Mouse (Mus musculus) forebrain, embryonic 14.5 days (tissue): ENCODE results near the gene Fam20b. TPM values are rescaled to one million over a fixed set of nuclear protein-coding genes. Genes with fewer than 3 reads are reported as not detected.
"Not testable (repeated sequence)": the region's sequence is repeated elsewhere in the genome, so short reads cannot be mapped to it uniquely, and the experiment has no call there.

Experiments
- ATAC-seq: fragments of 200-750 bp; cut with Nextera tagmentation; 2 replicates; pipeline ENCODE4 v1.8.0; 2017; ENCODE audit warnings: mild to moderate bottlenecking, moderate library complexity
- DNase-seq: peaks from one replicate; pipeline ENCODE4 v3.0.0-alpha.2; 2015; ENCODE audit warnings: low spot score
- H3K27ac ChIP-seq: fragments of 300-500 bp; sonication (generic); 2 replicates; pipeline ENCODE4 v1.5.1; 2014; ENCODE audit warnings: low read depth, mild to moderate bottlenecking, control low read depth, low read length, moderate library complexity
- H3K27me3 ChIP-seq: fragments of 300-500 bp; sonication (generic); replicated peaks from 2 replicates; pipeline ENCODE4 v1.6.1; 2014; ENCODE audit warnings: low read length, control low read depth, mixed read lengths; ENCODE audit not compliant: control insufficient read depth, insufficient read depth
- H3K36me3 ChIP-seq: fragments of 300-500 bp; sonication (generic); 2 replicates; pipeline ENCODE4 v1.6.1; 2014; ENCODE audit warnings: low read length, control low read depth; ENCODE audit not compliant: control insufficient read depth, insufficient read depth
- H3K4me1 ChIP-seq: fragments of 300-500 bp; sonication (generic); 2 replicates; pipeline ENCODE4 v1.6.1; 2014; ENCODE audit warnings: antibody characterized with exemption, low read length, control low read depth; ENCODE audit not compliant: control insufficient read depth, insufficient read depth
- H3K4me2 ChIP-seq: fragments of 300-500 bp; sonication (generic); 2 replicates; pipeline ENCODE4 v1.6.1; 2014; ENCODE audit warnings: mild to moderate bottlenecking, control low read depth, low read length
- H3K4me3 ChIP-seq: fragments of 300-500 bp; sonication (generic); 2 replicates; pipeline ENCODE4 v1.5.1; 2014; ENCODE audit warnings: low read depth, low read length, control low read depth
- H3K9ac ChIP-seq: fragments of 300-500 bp; sonication (generic); 2 replicates; pipeline ENCODE4 v1.6.1; 2014; ENCODE audit warnings: mild to moderate bottlenecking, low read length, control low read depth, moderate library complexity
- H3K9me3 ChIP-seq: fragments of 300-500 bp; sonication (generic); replicated peaks from 2 replicates; pipeline ENCODE4 v1.6.1; 2016; ENCODE audit warnings: low read length, control low read depth, mixed read lengths; ENCODE audit not compliant: control insufficient read depth
- whole genome bisulfite sequencing: fragments of 180-500 bp; shearing (Covaris S2); extraction: QIAGEN DNeasy Blood & Tissue Kit; methylation state at CpG from one replicate; pipeline ENCODE4 v1.1.7; 2014; 5-methylcytosine and 5-hydroxymethylcytosine counted together
- polyA plus RNA-seq: library from polyadenylated mRNA; unstranded; fragments of >200 nt; fragmentation: Nextera tagmentation; extraction: Ambion mirVana; gene quantifications from 2 replicates; pipeline ENCODE4 v1.2.1, GENCODE M21; 2014

Gene Fam20b
- polyA plus RNA-seq, 1 experiment from 2014 or later = 19.9 TPM

GRCm38 (mm10) chr1:156669208-156669983 lies 49.5 kb downstream of the Fam20b start:
- DNase-seq = no peak
- H3K4me1 ChIP-seq = peaks cover 5% of the 10 kb centered on the region; the same call in 1 of the 2 replicates
- ATAC-seq = no peak
- H3K36me3 ChIP-seq = no peaks in the 10 kb centered on the region
- no peak overlapping the region for H3K4me3 ChIP-seq
- no peaks in the 10 kb centered on the region for H3K27me3 ChIP-seq
- no peak overlapping the region for H3K4me2 ChIP-seq
- H3K9me3 ChIP-seq = no peaks in the 10 kb centered on the region
- WGBS = 40% methylated on average over 11 of the region's 11 CpGs
- H3K27ac ChIP-seq = no peak overlapping the region
- no peak overlapping the region for H3K9ac ChIP-seq

GRCm38 (mm10) chr1:156668602-156669001 lies 50.3 kb downstream of the Fam20b start:
- no peak for DNase-seq
- no peak overlapping the region for H3K27ac ChIP-seq
- H3K4me2 ChIP-seq = no peak overlapping the region
- H3K9me3 ChIP-seq = no peaks in the 10 kb centered on the region
- H3K9ac ChIP-seq = no peak overlapping the region
- 49% methylated on average over 5 of the region's 5 CpGs for WGBS
- H3K4me1 ChIP-seq = peaks cover 5% of the 10 kb centered on the region; the same call in 1 of the 2 replicates
- ATAC-seq = no peak
- H3K4me3 ChIP-seq = no peak overlapping the region
- H3K27me3 ChIP-seq = no peaks in the 10 kb centered on the region
- H3K36me3 ChIP-seq = no peaks in the 10 kb centered on the region

GRCm38 (mm10) chr1:156667141-156667926 lies 51.6 kb downstream of the Fam20b start:
- H3K36me3 ChIP-seq = no peaks in the 10 kb centered on the region
- H3K27ac ChIP-seq = no peak overlapping the region
- 92% methylated on average over 23 of the region's 23 CpGs for WGBS
- ATAC-seq (0 out of 2 replicates have a peak, but pooled peaks have one; percentile 12), DNase-seq (no peak)
- no peak overlapping the region for H3K4me3 ChIP-seq
- H3K9me3 ChIP-seq = no peaks in the 10 kb centered on the region
- no peak overlapping the region for H3K4me2 ChIP-seq
- no peaks in the 10 kb centered on the region for H3K27me3 ChIP-seq
- H3K4me1 ChIP-seq = no peaks in the 10 kb centered on the region
- H3K9ac ChIP-seq = no peak overlapping the region

GRCm38 (mm10) chr1:156665777-156666176 lies 53.1 kb downstream of the Fam20b start:
- no peak overlapping the region for H3K27ac ChIP-seq
- no peak overlapping the region for H3K4me2 ChIP-seq
- DNase-seq (no peak), ATAC-seq (no peak)
- H3K9me3 ChIP-seq = no peaks in the 10 kb centered on the region
- no peak overlapping the region for H3K9ac ChIP-seq
- H3K4me1 ChIP-seq = no peaks in the 10 kb centered on the region
- H3K36me3 ChIP-seq = no peaks in the 10 kb centered on the region
- no peak overlapping the region for H3K4me3 ChIP-seq
- no peaks in the 10 kb centered on the region for H3K27me3 ChIP-seq
- 90% methylated on average over 8 of the region's 8 CpGs for WGBS

- not testable (repeated sequence) for ATAC-seq, DNase-seq, H3K4me2 ChIP-seq, H3K4me1 ChIP-seq, H3K9me3 ChIP-seq, H3K27me3 ChIP-seq, H3K27ac ChIP-seq, H3K36me3 ChIP-seq, H3K4me3 ChIP-seq, H3K9ac ChIP-seq
- WGBS = 77% methylated on average over 19 of the region's 21 CpGs
These were observed 58.1 kb downstream of the Fam20b start for GRCm38 (mm10) chr1:156660660-156661236.

- WGBS = 89% methylated on average over 13 of the region's 13 CpGs
These were observed 58.8 kb downstream of the Fam20b start for GRCm38 (mm10) chr1:156659906-156660659.

GRCm38 (mm10) chr1:156658676-156659075 lies 60.2 kb downstream of the Fam20b start:
- no peak overlapping the region for H3K9ac ChIP-seq

More at GRCm38 (mm10) chr1:156659906-156660659, 58.8 kb downstream of the Fam20b start:
- Histone ChIP-seq H3K27ac (no peak overlapping the region), H3K9ac (no peak overlapping the region), H3K27me3 (no peaks in the 10 kb centered on the region), H3K4me3 (no peak overlapping the region), H3K4me2 (no peak overlapping the region), H3K4me1 (no peaks in the 10 kb centered on the region), H3K9me3 (no peaks in the 10 kb centered on the region), H3K36me3 (0 out of 2 replicates have a peak, but pooled peaks cover 4% of the 10 kb centered on the region)
- DNase-seq (no peak), ATAC-seq (no peak)

GRCm38 (mm10) chr1:156657523-156657922 lies 61.4 kb downstream of the Fam20b start:
- Histone ChIP-seq H3K9me3 (no peaks in the 10 kb centered on the region), H3K27ac (no peak overlapping the region), H3K4me1 (no peaks in the 10 kb centered on the region), H3K36me3 (0 out of 2 replicates have a peak, but pooled peaks cover 4% of the 10 kb centered on the region), H3K4me2 (no peak overlapping the region), H3K4me3 (no peak overlapping the region), H3K9ac (no peak overlapping the region), H3K27me3 (no peaks in the 10 kb centered on the region)
- 0 out of 2 replicates have a peak, but pooled peaks have one; percentile 19 for ATAC-seq
- no peak for DNase-seq
- WGBS = 85% methylated on average over 4 of the region's 4 CpGs

More at GRCm38 (mm10) chr1:156658676-156659075, 60.2 kb downstream of the Fam20b start:
- Histone ChIP-seq H3K9me3 (no peaks in the 10 kb centered on the region), H3K27ac (no peak overlapping the region), H3K4me3 (no peak overlapping the region), H3K4me2 (no peak overlapping the region), H3K27me3 (no peaks in the 10 kb centered on the region), H3K36me3 (0 out of 2 replicates have a peak, but pooled peaks cover 4% of the 10 kb centered on the region), H3K4me1 (no peaks in the 10 kb centered on the region)
- DNase-seq (no peak), ATAC-seq (no peak)
- WGBS = 85% methylated on average over 5 of the region's 5 CpGs
